Mouse (Mus musculus): ENCODE data around the gene Cmas. TPM values are rescaled to one million over a fixed set of nuclear protein-coding genes. Genes with fewer than 3 reads are reported as not detected.

Cmas gene
- polyA plus RNA-seq, 1 experiment from 2014 or later = 154 TPM

DNA sequence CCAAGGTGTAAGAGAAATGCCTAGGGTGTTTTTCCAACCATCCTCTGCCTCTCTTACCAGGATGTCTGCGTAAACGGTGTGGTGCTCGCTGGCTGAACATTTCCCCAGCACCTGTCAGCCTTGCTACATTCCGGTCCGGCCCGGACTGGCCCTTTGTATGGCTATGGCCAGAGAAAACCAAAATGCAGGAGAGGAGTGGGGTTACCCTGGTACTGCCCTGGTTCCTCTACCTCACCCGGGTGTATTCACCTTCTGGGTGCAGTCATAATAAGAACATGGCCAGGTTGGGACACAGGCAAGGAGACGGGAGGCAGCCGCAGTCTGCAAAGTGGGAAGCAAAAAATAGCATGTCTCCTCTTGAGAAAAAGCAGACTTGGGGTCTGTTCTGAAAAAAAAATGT is 38.6 kb downstream of the Cmas start:
- DNase-seq (no peak), ATAC-seq (ENCODE audit: low read depth) (no peak)
- Histone ChIP-seq H3K4me1 (replicated peaks) (peaks cover 3% of the 10 kb centered on the region; the same call in 1 of the 2 replicates), H3K27ac (no peak overlapping the region), H3K9me3 (replicated peaks) (no peaks in the 10 kb centered on the region), H3K36me3 (no peaks in the 10 kb centered on the region), H3K9ac (no peak overlapping the region), H3K27me3 (no peaks in the 10 kb centered on the region), H3K4me2 (no peak overlapping the region), H3K4me3 (replicated peaks) (no peak overlapping the region)
- 81% methylated on average over 9 of the region's 9 CpGs for WGBS (ENCODE audit: insufficient replicate concordance)

DNA sequence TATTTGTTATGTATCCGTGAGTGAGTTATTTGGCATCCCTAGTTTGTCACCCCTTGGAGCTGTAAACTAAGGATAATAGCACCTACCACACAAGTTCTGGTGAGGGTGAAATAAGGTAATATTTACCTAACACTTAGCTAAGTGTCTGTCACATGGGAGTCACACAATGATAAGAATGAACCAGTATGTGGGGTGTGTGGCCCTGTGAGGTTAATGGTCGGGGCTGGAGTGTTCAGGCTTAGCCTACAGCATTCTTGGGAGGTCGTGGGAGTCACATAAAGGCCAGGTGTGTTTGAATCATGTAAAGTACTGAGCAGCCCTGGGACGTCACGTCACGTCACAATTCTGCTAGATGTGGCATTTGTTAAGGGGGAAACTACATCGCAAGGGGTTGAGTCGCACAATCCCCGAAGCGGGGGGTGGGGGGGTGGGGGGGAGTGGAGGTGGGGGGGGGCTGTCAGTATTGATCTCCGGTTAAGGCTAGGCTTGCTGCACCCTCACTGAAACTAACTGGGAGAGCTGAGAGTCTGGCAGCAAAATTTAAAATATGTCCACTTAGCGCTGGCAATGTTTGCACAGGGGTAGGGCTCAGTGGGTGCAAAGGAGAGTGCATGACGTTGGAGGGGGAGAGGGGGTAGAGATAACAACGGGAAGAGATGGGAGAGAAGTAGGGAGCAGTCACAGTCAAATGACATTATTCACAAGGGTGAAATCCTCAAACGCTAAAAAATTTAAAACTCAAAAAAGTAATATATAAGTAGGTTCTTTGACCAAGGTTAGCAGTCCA is 39.4 kb downstream of the Cmas start:
- H3K9ac ChIP-seq = no peak overlapping the region
- ATAC-seq (ENCODE audit: low read depth) (no peak), DNase-seq (no peak)
- peaks cover 3% of the 10 kb centered on the region; the same call in 1 of the 2 replicates for H3K4me1 ChIP-seq (replicated peaks)
- no peak overlapping the region for H3K4me3 ChIP-seq (replicated peaks)
- H3K36me3 ChIP-seq = no peaks in the 10 kb centered on the region
- no peak overlapping the region for H3K27ac ChIP-seq
- H3K4me2 ChIP-seq = no peak overlapping the region
- 66% methylated on average over 15 of the region's 15 CpGs for WGBS (ENCODE audit: insufficient replicate concordance)
- no peaks in the 10 kb centered on the region for H3K27me3 ChIP-seq
- H3K9me3 ChIP-seq (replicated peaks) = no peaks in the 10 kb centered on the region

- WGBS (ENCODE audit: insufficient replicate concordance) = 74% methylated on average over 1 of the region's 1 CpGs
- DNase-seq = no peak
- Histone ChIP-seq H3K4me1 (replicated peaks) (peaks cover 9% of the 10 kb centered on the region), H3K27me3 (no peaks in the 10 kb centered on the region), H3K4me3 (replicated peaks) (no peak overlapping the region), H3K4me2 (no peak overlapping the region), H3K9ac (no peak overlapping the region), H3K9me3 (replicated peaks) (no peaks in the 10 kb centered on the region), H3K27ac (no peak overlapping the region), H3K36me3 (no peaks in the 10 kb centered on the region)
- no peak for ATAC-seq (ENCODE audit: low read depth)
These were observed 41.5 kb downstream of the Cmas start for GRCm38 (mm10) chr6:142797996-142798395.

DNA sequence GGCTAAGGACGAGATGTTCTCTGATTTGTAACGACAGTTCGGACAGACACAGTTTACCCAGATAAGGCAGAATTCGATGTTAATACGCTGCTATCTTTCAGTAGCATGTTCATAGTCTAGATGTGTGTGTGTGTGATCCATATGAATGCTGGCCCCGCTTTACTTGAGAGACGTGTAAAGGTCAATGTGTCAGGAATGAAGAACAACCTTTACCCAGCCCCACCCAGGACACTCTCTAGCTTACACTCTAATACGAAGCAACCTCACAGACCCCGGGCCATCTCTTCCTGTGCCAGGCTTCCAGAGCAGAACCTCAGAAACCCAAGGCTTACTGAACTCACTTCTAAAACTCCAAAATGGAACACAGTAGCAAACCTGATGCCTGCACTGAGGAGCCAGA is 42.4 kb downstream of the Cmas start:
- Histone ChIP-seq H3K4me3 (replicated peaks) (no peak overlapping the region), H3K36me3 (no peaks in the 10 kb centered on the region), H3K9ac (no peak overlapping the region), H3K4me1 (replicated peaks) (peaks cover 9% of the 10 kb centered on the region), H3K4me2 (no peak overlapping the region), H3K27ac (no peak overlapping the region), H3K27me3 (no peaks in the 10 kb centered on the region), H3K9me3 (replicated peaks) (no peaks in the 10 kb centered on the region)
- DNase-seq (no peak), ATAC-seq (ENCODE audit: low read depth) (0 out of 2 replicates have a peak, but pooled peaks have one; percentile 36)
- WGBS (ENCODE audit: insufficient replicate concordance) = 43% methylated on average over 9 of the region's 9 CpGs

DNA sequence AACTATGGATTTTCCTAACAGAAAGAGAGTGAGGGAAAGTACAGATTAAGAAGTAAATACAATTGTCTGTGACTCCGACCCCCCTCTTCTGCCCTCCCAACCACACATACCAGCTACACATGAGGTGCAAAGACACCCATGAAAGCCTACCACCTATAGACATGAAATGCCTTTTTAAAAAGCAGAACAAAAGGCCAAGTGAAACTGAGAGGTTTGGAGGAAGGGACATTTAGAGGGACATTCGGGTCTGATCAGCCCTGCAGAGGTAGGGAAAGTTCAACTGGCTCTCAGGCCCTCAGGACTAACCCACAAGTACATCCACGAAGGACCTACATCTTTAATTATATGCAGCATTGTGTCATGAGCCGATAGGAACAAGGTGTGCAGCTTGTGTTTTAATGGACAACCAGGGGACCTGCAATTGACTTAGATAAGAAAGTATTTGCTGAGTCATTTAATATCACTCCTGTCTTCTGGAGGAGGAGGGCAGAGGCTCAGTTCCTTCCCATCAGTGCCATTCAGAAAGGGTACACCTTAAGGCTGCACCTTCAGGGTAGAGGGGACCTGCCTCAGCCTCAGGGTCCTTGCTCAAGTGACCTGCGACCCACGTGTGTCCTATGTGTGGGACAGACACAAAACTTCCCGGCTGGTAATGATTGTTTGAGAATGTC is 43.4 kb downstream of the Cmas start:
- H3K4me3 ChIP-seq (replicated peaks) = no peak overlapping the region
- no peak overlapping the region for H3K4me2 ChIP-seq
- 42% methylated on average over 7 of the region's 7 CpGs for WGBS (ENCODE audit: insufficient replicate concordance)
- H3K36me3 ChIP-seq = no peaks in the 10 kb centered on the region
- H3K27ac ChIP-seq = no peak overlapping the region
- H3K27me3 ChIP-seq = no peaks in the 10 kb centered on the region
- peak; percentile 57 for ATAC-seq (ENCODE audit: low read depth)
- H3K4me1 ChIP-seq (replicated peaks) = peaks cover 9% of the 10 kb centered on the region
- DNase-seq = no peak
- no peak overlapping the region for H3K9ac ChIP-seq
- H3K9me3 ChIP-seq (replicated peaks) = no peaks in the 10 kb centered on the region

GRCm38 (mm10) chr6:142801687-142802086 is 45.2 kb downstream of the Cmas start:
- DNase-seq = no peak
- H3K9me3 ChIP-seq (replicated peaks) = no peaks in the 10 kb centered on the region
- ATAC-seq (ENCODE audit: low read depth) = no peak
- no peak overlapping the region for H3K27ac ChIP-seq
- no peak overlapping the region for H3K4me2 ChIP-seq
- 70% methylated on average over 5 of the region's 5 CpGs for WGBS (ENCODE audit: insufficient replicate concordance)
- H3K36me3 ChIP-seq = no peaks in the 10 kb centered on the region
- H3K27me3 ChIP-seq = no peaks in the 10 kb centered on the region
- peaks cover 13% of the 10 kb centered on the region for H3K4me1 ChIP-seq (replicated peaks)
- no peak overlapping the region for H3K4me3 ChIP-seq (replicated peaks)
- no peak overlapping the region for H3K9ac ChIP-seq

DNA sequence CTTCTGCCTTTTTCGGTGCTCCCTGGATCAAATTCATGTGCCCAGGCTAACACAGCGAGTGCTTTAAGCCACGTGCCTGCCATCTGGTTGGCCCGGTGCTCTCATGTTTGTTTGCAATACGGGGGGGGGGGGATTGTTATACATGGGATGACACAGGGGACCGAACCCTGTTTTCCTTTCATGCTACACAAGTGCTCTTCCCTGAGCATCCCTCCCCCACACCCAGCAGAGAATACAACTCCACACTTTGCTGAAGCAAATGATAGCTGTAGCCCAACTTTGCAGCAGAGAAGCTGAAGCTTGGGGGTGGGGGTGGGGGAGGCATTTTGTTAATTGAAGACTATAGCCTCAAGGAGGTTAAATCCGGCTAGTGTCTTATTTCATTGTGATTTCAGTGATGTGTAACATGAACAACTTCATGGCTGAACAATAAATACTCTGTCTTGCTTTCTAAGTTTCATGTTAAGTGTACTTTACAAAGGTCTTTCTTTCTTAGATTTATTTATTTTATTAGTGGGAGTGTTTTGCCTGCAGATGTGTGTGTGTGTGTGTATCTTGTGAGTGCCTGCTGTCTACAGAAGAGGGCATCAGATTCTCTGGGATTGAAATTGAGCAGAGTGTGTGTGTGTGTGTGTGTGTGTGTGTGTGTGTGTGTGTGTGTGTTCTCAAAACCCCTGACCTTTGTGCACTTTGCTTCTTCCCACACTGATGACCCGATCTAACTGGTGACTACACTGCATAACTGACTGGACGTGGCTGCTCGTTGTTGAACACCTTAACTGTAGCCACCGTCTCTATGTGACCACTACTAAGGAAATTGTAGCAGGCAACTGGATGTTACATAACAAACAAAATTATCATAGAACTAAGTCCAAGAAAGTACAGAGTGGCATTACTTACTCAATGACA is 46.4 kb downstream of the Cmas start:
- no peak overlapping the region for H3K9ac ChIP-seq
- no peak overlapping the region for H3K27ac ChIP-seq
- no peak overlapping the region for H3K4me2 ChIP-seq
- ATAC-seq (ENCODE audit: low read depth) (no peak), DNase-seq (no peak)
- H3K36me3 ChIP-seq = no peaks in the 10 kb centered on the region
- no peaks in the 10 kb centered on the region for H3K27me3 ChIP-seq
- H3K9me3 ChIP-seq (replicated peaks) = no peaks in the 10 kb centered on the region
- WGBS (ENCODE audit: insufficient replicate concordance) = 47% methylated on average over 11 of the region's 11 CpGs
- H3K4me1 ChIP-seq (replicated peaks) = peaks cover 13% of the 10 kb centered on the region
- no peak overlapping the region for H3K4me3 ChIP-seq (replicated peaks)

- Histone ChIP-seq H3K9me3 (replicated peaks) (no peaks in the 10 kb centered on the region), H3K9ac (no peak within 1 kb of the TSS), H3K27me3 (no peaks in the 10 kb centered on the region), H3K4me1 (replicated peaks) (peaks cover 15% of the 10 kb centered on the region), H3K27ac (no peak within 1 kb of the TSS), H3K36me3 (no peaks in the 10 kb centered on the region), H3K4me2 (no peak within 1 kb of the TSS), H3K4me3 (replicated peaks) (no peak within 1 kb of the TSS)
- no peak for DNase-seq
- no peak for ATAC-seq (ENCODE audit: low read depth)
These were observed 47.9 kb downstream of the Cmas start, which contains the start of gene Sult6b2 for GRCm38 (mm10) chr6:142804402-142804801. TSS of gene Sult6b2 (minus strand) at chr6:142804502.

DNA sequence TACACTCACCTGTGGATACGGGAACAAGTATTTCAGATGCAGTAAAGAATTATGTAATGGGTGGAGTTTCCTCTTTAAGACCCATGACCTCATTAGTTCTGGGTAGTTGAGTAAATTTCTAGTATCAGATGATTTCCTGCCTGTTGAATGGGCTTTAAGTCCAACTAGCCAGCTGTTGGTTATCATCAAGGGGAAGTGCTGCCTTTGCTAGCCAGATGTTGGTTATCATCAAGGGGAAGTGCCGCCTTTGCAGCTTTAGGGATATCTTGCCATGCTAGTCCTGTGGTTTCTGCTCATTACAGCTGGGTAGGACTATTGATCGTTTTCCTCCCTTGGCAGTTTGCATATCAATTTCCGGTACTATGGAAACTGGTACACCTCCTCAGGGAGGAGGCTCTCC is 49.8 kb downstream of the Cmas start:
- ATAC-seq (ENCODE audit: low read depth) = no peak

DNA sequence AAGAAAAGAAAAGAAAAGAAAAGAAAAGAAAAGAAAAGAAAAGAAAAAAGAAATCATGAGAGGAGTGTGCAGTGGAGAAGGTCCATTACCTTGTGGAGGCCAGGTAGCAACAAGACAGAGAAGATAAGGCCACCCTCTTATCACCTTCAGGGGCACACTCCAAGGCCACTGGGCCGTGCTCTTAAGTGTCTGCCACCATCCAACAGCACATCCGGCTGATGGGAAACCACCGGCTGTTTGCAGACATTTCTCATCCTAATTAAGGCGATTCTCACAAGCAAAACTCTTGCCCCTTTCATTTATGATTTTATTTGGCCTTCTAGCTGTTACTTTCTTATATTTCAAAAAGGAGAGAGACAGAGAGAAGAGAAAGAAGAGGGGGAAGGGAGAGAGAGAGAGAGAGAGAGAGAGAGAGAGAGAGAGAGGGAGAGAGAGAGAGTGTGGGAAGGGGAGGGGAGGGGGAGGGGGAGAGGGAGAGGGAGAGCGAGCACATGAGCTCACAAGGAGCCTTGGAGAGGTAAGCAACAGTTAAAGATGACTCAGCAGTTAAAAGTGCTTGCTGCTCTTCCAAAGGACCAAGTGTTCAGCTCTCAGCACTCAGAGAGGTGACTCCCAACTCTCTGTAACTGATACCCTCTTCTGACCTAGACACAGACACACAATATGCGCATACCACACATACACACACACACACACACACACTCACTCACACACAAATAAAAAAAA is 53.0 kb downstream of the Cmas start:
- H3K27ac ChIP-seq = no peak overlapping the region
- no peaks in the 10 kb centered on the region for H3K9me3 ChIP-seq (replicated peaks)
- peaks cover 18% of the 10 kb centered on the region for H3K4me1 ChIP-seq (replicated peaks)
- DNase-seq (no peak), ATAC-seq (ENCODE audit: low read depth) (peak; percentile 67)
- no peaks in the 10 kb centered on the region for H3K36me3 ChIP-seq
- H3K9ac ChIP-seq = no peak overlapping the region
- H3K4me3 ChIP-seq (replicated peaks) = no peak overlapping the region
- H3K27me3 ChIP-seq = peaks cover 12% of the 10 kb centered on the region; the same call in 1 of the 2 replicates
- 21% methylated on average over 6 of the region's 6 CpGs for WGBS (ENCODE audit: insufficient replicate concordance)
- 0 out of 2 replicates have a peak overlapping the region, but pooled peaks have one; percentile 2 for H3K4me2 ChIP-seq

More for the DNA sequence above, 49.8 kb downstream of the Cmas start:
- Histone ChIP-seq H3K36me3 (no peaks in the 10 kb centered on the region), H3K4me2 (no peak overlapping the region), H3K27me3 (no peaks in the 10 kb centered on the region), H3K9me3 (replicated peaks) (no peaks in the 10 kb centered on the region), H3K9ac (no peak overlapping the region), H3K27ac (no peak overlapping the region), H3K4me1 (replicated peaks) (peaks cover 23% of the 10 kb centered on the region), H3K4me3 (replicated peaks) (no peak overlapping the region)
- DNase-seq = no peak
- 19% methylated on average over 4 of the region's 4 CpGs for WGBS (ENCODE audit: insufficient replicate concordance)

Data from liver, embryonic 13.5 days (tissue).